Mouse (Mus musculus) mouse embryonic stem cell (cell line): ENCODE measurements around the gene Lrsam1.

Source experiments
- in situ Hi-C, 2 experiments: fragments of 300-500 bp; cut with MboI; formaldehyde crosslinking; loops; 1 replicate in 1 of 2; 3 replicates in 1 of 2; pipeline ENCODE4 v1.14.3; 2019 to 2020; ENCODE audit warnings: low sequenced_read_pairs in 2 of 2, low pct_unique_long_range_greater_than_20kb in 1 of 2, mixed read lengths in 1 of 2; ENCODE audit not compliant: unreplicated experiment in 1 of 2

Lrsam1 gene

DNA sequence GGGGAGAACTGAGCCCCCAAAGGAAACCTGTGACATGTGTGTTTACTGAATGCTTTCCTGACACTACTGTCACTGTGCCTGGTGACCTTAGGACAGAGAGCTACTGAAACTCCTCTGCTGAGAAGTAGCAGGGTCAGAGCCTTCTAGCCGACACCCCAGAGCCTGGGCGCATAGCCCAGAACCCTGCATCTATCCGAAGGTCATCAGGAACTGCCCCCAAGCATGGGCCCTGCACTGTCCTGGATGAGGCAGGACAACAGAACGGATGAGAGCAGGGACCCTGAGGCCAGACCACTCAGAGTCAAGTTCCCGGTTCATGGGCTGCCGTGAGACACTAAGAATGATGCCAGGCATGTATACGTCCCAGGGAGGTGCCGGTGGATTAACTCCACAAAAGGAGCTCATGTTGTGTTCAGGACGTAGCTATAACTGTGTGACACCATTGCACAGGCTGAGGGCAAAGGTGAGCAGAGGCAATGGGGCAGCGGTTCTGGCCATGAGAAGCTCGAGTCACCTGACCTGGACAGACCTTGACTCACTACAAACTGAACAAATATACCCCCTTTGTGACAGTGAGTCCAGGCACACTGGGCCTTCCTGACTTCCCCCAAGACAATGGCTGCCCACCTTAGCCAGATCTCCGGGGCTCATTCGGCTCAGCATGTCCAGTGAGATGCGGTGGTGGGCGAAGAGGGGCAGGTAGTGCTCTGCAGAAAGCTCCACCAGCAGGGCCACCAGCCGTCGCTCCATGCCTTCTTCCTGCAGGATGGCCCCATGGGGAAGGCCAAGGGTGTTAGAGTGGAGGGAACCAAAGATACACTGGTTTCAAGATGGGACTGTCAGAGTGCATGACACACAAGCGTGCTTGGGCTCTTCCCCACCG, 32.2 kb downstream of the Lrsam1 start:
- in situ Hi-C loops: no loop called here

DNA sequence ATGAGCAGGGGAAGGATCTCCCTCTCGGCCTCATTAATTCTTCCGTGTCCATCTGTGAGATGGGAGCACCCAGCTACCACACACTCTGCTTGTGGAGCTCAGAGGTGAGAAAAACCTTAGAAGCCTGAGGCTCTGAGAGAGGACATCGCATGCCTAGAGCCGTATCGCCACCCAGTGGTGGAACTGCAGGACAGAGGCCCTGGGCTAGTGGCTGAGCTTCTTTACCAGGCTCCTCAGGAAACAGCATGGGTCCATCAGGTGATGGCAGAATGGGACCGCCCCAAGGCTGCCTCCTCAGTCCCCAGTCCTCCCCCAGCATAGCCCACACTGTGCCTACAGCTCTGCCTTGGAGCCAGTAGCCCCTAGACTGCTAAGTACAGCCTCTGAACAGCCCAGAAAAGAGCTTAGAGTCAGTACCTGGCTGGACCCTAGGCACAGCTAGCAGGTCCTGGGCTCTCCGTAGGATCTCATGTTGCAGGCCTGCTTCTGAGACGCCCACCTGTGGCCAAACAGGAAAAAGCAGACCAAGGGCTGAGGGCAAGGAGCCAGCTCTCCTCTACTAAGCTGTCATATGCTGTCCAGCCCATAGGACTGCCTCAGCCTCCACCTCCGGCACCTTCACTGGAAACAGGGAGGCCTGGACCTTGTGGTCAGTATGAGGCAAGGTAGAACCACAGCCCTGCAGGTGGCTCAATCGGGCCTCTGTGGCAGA, 33.0 kb downstream of the Lrsam1 start:
- in situ Hi-C loops: no loop called here

DNA sequence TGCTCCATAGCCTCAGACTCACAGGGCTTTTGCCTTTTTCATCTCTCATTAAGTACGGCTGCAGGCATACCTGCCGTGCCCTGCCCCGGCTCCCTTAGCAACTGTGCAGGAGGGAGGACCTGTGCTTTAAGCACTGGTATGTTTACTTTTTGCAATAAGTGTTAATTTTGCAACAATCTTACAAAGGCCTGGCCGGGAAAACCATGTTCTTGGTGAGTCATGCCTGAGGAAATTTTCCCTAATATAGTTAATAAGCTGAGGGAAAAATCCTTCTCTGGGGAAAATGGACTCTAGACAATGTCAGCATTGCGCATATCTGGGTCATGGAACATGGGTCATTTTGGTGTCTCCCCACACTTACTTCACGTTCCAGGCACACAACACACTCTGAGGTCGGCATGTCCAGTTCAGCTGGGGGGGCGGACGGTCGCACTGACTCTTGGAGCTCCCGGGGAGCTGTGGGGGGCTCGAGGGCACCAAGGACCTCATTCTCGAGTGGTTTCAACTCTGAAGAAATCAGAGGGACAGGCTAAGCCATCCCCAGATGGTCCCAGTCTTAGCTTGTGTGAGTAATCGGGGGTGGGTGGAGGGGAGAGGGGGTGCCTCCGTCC, 33.7 kb downstream of the Lrsam1 start:
- in situ Hi-C loops: no loop called here

DNA sequence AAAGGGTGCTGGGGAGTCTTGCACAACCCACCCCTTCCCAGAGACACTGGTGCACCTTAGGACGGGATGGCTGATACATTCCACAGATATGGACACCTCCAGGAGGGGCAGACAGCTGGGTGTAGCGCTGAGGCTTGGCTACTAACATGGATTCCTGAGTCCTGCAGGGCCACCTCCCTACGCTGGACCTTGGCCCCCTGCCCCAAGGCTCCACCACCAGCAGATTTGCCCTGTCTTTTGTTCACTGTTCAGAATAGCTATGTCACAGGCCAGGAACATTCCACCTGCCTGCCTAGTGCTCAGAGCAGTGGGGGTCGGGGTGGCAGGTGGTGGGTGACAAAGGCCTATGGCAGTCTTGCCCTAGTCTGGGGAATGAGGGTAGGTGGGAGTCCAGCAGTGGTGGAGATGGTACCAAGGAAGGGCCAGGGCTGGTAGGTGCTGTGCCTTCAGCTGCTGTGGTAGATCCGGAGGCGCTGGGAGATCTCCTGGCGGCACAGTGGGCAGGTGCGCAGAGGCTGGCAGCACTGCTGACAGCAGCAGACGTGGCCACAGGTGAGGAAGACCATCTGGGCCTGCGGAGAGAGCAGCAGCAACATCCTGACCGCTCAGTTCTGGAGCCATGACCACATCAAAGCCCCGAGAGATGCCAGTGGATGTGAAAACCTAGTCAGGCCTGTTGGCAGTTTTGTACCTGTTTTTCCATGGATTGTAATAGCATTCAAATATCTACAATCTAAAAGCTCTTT, 34.9 kb downstream of the Lrsam1 start:
- in situ Hi-C loops: no loop called here

DNA sequence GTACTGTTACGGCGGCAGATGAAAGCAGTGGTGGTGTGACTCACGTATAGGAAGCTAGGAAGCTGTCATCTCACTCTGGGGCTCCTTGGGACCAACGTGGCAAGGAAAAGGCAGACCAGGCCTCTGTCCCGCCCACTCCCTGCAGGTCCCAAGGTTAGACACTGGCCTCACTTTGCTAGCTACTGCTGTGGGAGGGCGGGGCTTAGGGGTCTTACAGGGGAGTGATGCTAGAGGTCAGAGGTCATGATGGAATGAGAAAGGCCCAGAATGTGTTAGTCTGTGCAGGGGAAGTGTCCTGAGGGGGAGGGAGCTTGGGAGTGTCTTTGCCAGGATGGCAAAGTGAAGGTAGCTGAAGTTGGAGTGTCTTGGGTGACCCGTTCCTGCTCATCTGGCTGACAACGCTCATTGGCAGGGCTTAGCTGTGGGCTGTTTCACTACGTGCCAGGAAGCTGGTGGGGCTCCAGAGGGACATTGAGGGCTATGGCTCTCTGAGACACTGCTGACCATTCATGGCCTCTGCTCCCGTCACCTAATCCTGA, 37.0 kb downstream of the Lrsam1 start:
- in situ Hi-C loops: no loop called here

DNA sequence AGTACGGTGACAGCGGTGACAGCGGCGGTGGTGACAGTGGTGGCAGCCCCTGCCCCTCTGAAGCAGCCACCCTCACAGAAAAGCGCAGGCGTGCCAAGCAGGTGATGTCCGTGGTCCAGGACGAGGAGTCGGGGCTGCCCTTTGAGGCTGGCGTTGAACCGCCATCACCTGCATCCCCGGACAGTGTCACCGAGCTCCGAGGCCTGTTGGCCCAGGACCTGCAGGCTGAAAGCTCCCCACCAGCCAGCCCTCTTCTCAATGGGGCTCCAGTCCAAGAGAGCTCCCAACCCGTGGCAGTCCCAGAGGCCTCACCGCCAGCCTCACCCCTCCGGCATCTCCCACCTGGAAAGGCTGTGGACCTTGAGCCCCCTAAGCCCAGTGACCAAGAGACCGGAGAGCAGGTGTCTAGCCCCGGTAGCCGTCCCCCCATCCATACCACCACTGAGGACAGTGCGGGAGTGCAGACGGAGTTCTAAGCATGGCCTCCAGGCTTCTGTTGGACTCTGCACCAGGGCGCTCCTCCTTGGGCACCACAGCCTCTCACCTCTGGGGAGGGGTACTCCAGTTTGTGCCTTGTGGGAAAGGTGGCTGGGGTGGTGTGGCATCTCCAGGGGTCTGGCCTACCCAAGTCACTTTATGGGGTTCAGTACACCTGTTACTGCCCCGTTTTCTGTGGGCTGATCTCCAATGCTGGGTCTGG, 37.7 kb downstream of the Lrsam1 start:
- in situ Hi-C loops: no loop called here

DNA sequence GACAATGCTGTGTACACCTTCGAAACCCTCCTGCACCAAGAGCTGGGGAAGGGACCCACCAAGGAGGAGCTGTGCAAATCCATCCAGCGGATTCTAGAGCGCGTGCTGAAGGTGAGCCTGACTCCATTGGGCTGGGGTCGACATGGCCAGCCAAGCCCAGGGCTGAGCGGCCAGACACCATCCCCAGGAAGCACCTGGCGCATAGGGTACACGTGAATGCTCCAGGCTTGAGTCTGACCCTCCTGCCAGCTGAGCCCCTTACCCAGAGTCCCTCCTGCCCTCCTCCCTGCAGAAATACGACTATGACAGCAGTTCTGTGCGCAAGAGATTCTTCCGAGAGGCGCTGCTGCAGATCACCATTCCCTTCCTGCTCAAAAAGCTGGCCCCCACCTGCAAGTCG, 38.9 kb downstream of the Lrsam1 start:
- in situ Hi-C loops: no loop called here

DNA sequence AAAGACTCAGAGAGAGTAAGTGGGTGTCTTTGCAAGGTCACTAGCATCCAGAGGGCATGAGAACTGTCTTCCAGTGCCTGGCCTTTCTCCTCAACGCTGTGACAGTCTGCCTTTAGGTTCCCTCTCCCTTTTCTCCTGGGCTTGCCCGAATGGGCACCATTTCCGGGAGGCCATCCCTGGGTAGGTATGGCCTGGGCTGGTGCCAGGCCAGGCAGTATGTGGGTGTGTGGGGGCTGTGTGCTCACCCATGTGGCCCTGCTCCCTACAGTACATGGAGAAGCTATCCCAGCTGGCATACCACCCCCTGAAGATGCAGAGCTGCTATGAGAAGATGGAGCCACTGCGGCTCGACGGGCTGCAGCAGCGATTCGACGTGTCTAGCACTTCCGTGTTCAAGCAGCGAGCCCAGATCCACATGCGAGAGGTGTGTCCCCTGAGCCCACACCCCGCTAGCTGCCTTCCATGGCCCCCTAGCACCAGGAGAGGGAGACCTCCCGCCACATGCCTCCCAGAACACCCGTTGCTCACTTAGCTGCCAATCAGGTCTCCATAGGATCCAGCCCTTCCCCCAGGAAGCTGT, 39.5 kb downstream of the Lrsam1 start:
- in situ Hi-C loops: no loop called here

DNA sequence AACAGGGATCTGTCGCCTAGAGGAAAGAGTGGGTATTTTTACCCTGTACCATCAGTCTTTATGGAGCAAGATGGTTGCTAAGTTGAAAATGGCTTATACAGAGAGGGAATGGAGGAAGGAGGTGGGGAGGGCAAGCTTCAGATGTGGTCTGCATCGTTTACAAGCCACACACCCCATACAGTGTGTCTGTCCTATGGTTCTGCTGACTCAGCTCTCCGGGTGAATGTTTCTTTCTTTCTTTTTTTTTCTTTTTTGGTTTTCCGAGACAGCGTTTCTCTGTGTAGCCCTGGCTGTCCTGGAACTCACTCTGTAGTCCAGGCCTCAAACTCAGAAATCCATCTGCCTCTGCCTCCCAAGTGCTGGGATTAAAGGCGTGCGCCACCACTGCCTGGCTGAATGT, 40.2 kb downstream of the Lrsam1 start:
- in situ Hi-C loops: no loop called here

DNA sequence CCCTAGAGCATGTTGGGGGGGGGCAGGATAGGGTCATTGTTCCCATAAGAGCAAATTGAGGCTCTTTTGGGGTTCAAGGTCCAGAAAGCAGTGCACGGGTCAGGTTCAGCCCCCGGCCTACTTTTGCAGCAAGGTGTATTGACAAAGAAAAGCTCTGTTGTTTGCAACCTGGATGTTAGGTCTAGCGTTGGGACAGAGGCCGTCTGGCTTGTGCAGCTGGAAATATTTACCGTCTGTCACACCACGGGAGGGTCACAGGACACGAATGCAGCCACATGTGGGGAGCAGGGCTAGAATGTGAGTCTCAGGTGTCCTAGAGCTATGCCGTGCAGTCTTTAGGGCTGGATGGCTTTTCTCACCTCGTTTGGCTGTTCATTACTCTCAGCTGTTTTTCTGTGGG, 43.0 kb downstream of the Lrsam1 start:
- in situ Hi-C loops: loop anchor here in 1 of 2 experiments (10.0 kb wide), 1 partner anchor 54 kb away; no protein-coding TSS in a partner anchor

DNA sequence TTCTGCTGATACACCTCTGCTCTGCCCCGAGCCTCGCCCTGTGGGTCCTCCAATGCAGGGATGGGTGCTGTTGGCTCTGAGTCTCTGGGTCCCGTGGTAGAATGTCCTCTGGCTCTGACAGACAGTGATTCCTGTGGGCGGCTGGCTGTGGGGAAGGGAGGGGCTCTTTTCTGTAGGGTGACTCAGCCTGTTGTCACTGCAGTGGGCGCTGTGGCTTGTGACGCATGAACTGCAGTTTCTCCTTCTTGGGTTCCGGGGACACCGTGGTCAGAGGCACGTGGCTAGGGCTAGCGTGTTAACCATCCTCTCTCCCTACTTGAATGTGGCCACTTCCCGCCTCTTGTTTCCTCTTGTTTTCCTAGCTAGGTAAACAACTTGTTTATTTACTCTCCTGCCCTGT, 43.9 kb downstream of the Lrsam1 start:
- in situ Hi-C loops: loop anchor here in 1 of 2 experiments (10.0 kb wide), 1 partner anchor 53 kb away; no protein-coding TSS in a partner anchor

DNA sequence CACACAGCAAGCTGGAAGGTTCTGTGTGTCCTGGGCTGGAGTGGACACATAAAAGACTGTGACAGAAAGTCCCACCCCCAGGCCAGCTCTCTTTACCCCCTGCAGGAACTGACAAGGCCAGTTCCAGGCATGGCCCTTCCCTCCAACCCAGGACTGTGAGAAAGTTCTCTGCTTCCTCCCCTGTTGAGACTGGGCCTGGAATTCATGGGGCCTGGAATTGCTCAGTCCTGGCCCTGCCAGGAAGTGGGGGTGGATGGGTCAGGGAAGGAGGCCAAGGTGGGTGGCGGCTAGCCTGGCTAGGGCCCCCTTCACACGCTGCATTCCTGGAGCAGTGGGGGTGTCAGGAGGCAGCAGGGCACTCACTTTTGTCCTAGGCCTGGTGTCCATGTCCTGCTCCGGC, 46.5 kb downstream of the Lrsam1 start:
- in situ Hi-C loops: loop anchor here (5.0 to 10.0 kb wide), 2 partner anchors 38 to 50 kb away; partner anchors contain the start of gene Fam129b (in 1 of the 2)

DNA sequence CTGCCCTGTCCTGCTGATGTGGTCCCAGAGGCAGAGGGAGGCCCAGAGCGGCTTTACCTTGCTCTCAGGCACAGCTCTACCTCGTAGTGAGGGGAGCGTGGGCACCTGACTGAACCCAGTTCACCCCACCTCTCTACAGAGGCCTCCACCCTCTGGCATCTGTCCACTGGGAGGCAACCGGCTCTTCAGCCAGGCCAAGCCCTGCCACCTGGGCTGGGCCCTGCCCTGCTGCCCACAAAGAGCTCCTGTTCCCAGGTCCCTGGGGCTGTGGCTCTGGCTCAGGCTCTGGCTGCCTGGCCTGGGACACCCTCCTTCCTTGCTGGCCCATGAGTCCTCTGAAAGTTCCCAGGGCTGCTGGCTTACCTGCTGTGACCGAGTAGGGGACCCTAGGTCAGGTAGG, 47.1 kb downstream of the Lrsam1 start:
- in situ Hi-C loops: loop anchor here (5.0 to 10.0 kb wide), 2 partner anchors 37 to 50 kb away; partner anchors contain the start of gene Fam129b (in 1 of the 2)

DNA sequence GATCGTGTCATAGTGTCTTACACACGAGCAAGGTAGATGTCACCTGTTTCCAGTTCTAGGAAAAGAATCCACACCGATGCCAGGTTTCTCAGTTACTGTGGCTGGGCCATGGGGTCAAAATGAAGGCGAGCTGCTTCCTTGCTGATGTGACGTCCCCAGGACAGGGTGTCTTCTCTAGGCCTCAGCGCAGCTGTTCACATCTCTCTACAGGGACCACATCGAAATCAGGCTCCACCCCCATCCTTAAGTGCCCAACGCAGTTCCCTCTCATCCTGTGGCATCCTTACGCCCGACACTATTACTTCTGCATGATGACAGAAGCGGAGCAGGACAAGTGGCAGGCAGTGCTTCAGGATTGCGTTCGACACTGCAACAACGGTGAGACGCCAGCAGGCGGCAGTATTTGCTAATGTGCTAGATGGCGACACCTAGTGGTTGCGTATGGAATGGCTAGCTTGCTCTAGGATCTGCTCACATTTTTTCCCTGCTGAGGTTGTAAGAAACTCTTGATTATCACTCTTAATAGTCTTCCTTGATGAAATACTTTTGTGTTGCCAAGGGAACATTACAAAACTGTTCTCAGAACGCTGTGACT, 49.1 kb downstream of the Lrsam1 start:
- in situ Hi-C loops: loop anchor here (5.0 to 10.0 kb wide), 2 partner anchors 35 to 48 kb away; partner anchors contain the start of gene Fam129b (in 1 of the 2)

DNA sequence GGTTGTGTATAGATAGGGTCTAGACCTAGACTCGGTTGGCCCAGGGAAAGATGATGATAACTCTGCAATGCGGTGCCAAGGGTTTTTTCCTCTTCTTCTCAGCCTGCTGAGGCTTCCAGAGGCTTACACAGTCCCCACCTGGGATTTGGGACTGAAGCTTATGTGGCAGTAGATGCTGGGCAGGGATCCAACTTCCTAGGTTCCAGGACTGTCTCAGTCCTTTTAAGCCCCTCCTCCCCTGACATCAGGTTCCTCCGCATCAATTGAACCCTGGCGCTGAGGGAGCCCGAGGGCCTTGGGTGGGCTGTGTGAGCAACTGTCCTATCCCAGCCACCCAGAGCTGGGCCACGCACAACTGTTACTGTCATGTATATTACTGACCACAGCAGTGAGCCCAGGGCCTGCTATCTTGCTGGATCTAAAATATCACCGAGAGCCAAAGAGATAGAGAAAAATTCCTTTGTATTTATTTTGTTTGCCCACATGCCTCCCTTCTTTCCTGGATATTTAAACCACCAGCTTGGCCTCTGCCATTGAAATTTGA, 49.7 kb downstream of the Lrsam1 start:
- in situ Hi-C loops: loop anchor here (5.0 to 10.0 kb wide), 2 partner anchors 34 to 47 kb away; partner anchors contain the start of gene Fam129b (in 1 of the 2)

DNA sequence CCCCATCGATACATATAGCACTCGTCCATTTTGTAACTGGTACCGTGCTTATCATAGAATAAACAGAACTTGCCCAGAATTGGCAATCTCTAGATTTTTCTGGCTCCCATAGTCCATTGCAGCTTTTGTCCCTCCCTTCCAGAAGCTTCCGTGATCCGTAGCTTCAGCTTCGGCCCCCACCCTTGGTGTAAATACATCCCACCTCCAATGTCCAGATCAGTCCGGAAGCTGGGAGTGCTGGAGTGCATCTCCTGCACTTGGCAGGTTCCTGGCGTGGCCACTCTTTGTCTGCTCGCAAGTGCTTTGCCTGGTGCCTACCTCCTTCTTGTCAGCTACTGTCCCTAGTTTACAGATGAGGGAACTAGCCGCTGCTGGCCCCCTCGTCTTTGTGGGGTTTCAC, 52.6 kb downstream of the Lrsam1 start:
- in situ Hi-C loops: no loop called here

DNA sequence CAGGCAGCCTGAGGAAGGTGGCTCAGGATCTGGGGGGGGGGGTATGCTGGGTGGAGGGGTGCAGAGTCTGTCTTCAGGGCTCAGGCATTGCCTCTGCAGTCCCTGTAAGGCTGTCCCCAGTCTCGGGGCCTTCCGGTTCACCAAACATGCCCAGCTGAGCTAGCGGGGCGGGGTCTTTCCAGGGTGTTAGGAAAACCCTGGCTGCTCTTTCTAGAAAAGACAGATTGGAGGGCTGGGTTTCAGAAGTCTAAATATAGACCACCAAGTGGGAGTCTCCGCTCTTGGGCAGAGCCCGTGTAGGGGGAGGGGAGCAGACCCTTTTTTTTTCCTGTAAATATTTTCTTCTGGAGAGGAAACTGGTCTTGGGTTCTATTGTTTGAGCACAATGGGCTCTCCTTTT, 53.1 kb downstream of the Lrsam1 start:
- in situ Hi-C loops: no loop called here
